Mouse (Mus musculus) thymus, postnatal 25 days (tissue): ENCODE data around the gene Map1s.

Experiments
- DNase-seq: peaks from one replicate; pipeline ENCODE4 v3.0.0; 2022

Map1s gene

GRCm38 (mm10) chr8:70960703-70961472 lies 55.2 kb downstream of the Map1s start:
- DNase-seq, result no peak

DNA sequence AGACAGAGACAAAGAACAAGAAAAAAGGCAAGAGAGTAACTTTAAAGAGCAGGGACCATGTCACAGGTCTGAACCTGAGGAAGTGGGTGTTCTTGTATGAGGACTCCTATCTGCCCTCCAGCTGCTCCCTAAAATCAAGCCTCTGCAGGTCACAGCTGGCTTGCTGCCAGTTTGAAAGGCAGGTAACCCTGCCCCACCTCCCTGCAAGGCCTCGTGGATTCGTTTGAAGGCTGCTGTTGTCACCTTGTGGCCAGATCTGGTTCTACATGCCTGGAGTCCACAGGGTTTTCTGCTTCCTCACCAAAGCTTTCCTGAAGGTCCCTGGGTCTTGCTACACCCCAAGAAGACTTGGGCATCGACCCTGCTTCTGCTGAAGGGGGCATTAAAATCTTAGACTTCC lies 58.4 kb downstream of the Map1s start:
- DNase-seq, result peak; percentile 38

DNA sequence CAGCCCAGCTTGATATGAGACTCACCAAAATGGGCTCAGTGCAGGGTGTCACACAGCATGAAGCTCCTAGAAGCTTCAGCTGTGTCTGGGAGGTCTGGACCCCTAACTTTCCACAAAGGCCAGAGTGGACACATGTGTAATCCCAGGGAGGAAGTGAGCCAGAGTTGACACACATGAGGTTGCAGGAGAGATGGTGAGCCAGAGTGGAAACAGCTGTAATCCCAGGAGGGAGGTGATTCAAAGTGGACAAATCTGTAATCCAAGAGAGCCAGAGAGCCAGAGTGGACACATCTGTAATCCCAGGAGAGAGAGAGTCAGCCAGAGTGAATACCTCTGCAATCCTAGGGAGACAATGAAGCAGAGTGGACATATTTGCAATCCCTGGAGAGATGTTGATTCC lies 59.1 kb downstream of the Map1s start:
- no peak for DNase-seq
